Mouse (Mus musculus) ES-E14 (cell line): Measurements from ENCODE around the gene Flot1.

Experiments used
- CHD2 ChIP-seq: IDR thresholded peaks from 2 replicates; pipeline ENCODE4 v1.6.1; 2014; ENCODE audit warnings: mild to moderate bottlenecking, low read depth, low read length, inconsistent platforms
- HCFC1 ChIP-seq: IDR thresholded peaks from 2 replicates; pipeline ENCODE4 v1.6.1; 2012; ENCODE audit warnings: low read length, inconsistent platforms, borderline replicate concordance; ENCODE audit not compliant: insufficient read depth

DNA sequence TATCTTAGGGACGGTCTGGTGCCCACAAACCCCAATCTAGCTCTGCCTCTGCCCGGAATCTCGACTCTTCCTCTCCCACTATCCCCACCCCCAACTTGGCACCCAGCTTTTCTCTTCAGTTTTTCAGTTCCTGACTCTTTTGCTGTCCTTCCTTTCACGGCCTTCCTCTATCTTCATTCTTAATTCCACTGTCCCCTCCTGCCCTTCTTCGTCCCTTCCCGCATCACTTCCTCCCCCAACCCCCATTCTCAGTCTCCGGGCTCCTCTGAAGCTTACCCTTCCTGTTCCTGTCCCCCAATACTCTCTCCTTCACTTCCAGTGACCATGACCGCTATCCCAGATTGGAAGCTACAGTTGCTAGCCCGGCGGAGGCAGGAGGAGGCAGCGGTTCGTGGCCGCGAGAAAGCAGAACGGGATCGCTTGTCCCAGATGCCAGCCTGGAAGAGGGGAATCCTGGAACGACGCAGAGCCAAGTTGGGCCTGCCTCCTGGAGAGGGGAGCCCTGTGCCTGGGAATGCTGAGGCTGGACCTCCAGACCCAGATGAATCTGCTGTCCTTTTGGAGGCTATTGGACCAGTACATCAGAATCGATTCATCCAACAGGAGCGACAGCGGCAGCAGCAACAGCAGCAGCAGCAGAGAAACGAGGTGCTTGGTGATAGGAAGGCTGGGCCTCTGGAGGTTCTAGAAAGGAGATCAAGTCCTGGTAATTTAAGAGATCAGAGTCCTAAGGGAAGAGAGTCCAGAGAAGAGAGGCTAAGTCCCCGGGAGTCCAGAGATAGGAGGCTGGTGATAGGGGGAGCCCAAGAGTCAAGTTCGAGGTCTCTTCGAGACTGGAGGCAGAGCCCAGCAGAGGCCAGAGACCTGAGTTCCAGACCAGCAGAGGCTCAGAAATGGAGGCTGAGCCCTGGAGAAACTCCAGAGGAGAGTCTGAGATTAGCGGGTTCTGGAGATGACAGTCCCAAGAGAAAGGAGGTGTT is 44.2 kb downstream of the Flot1 start:
- TF ChIP-seq HCFC1 (no peak), CHD2 (no peak)
